Mouse (Mus musculus) heart, postnatal 36 days (tissue): ENCODE results near the gene C1qtnf2. TPM values are rescaled to one million over a fixed set of nuclear protein-coding genes. Genes with fewer than 3 reads are reported as not detected.
A peak's percentile ranks its signal among the peaks of the same experiment; 100 is the strongest.

Experiments used
- DNase-seq, 2 experiments: peaks; one replicate each; pipeline ENCODE4 v3.0.0; 2021 to 2022
- intact Hi-C: fragments of 180-260 bp; cut with DNase I; formaldehyde crosslinking; loops from one replicate; pipeline ENCODE4 v1.15.1; 2025
- total RNA-seq, 2 experiments: library from RNA; stranded (reverse); gene quantifications; 2 replicates each; pipeline ENCODE4 v1.2.3; 2021

C1qtnf2 gene
- 1 to 10 TPM; 5.5 to 6.2 TPM for total RNA-seq

- peak; percentile 55 to 61 for DNase-seq
- intact Hi-C loops: no loop called here
These were observed at the start of gene C1qtnf2 for GRCm38 (mm10) chr11:43474225-43474774. C1qtnf2 (plus strand) TSS chr11:43474276.

- no peak for DNase-seq
- intact Hi-C loops: no loop called here
These were observed 49.7 kb upstream of the C1qtnf2 start for GRCm38 (mm10) chr11:43424386-43424785.

GRCm38 (mm10) chr11:43425166-43425709 lies 48.8 kb upstream of the C1qtnf2 start:
- DNase-seq: no peak
- intact Hi-C loops: no loop called here

GRCm38 (mm10) chr11:43425824-43426413 lies 48.2 kb upstream of the C1qtnf2 start, which contains the start of gene Pttg1:
Pttg1 (minus strand) TSS chr11:43426251.
- peak; percentile 78 to 80 for DNase-seq
- intact Hi-C loops: no loop called here

GRCm38 (mm10) chr11:43426414-43426884 lies 47.6 kb upstream of the C1qtnf2 start:
- intact Hi-C loops: no loop called here
- DNase-seq: peak in 1 of 2 experiments; percentile 34

GRCm38 (mm10) chr11:43433254-43434023 lies 40.6 kb upstream of the C1qtnf2 start, which contains the start of gene Slu7:
Slu7 (plus strand) TSS chr11:43433744.
- intact Hi-C loops: no loop called here
- DNase-seq: peak; percentile 71 to 82

GRCm38 (mm10) chr11:43434024-43434407 lies 40.1 kb upstream of the C1qtnf2 start:
- no peak for DNase-seq
- intact Hi-C loops: no loop called here

- no peak for DNase-seq
- intact Hi-C loops: no loop called here
These were observed 33.0 kb upstream of the C1qtnf2 start for GRCm38 (mm10) chr11:43441121-43441520.

- intact Hi-C loops: no loop called here
- no peak for DNase-seq
These were observed 30.9 kb upstream of the C1qtnf2 start for GRCm38 (mm10) chr11:43443183-43443582.

GRCm38 (mm10) chr11:43449916-43450315 lies 24.2 kb upstream of the C1qtnf2 start:
- DNase-seq: no peak
- intact Hi-C loops: no loop called here

- no peak for DNase-seq
- intact Hi-C loops: no loop called here
These were observed 22.8 kb upstream of the C1qtnf2 start for GRCm38 (mm10) chr11:43451322-43451721.

- no peak for DNase-seq
- intact Hi-C loops: no loop called here
These were observed 21.8 kb upstream of the C1qtnf2 start for GRCm38 (mm10) chr11:43452266-43452665.

GRCm38 (mm10) chr11:43463204-43463603 lies 10.9 kb upstream of the C1qtnf2 start:
- DNase-seq: no peak
- intact Hi-C loops: no loop called here

GRCm38 (mm10) chr11:43470118-43470517 lies 4.0 kb upstream of the C1qtnf2 start:
- intact Hi-C loops: no loop called here
- no peak for DNase-seq

GRCm38 (mm10) chr11:43470881-43471820 lies 2.9 kb upstream of the C1qtnf2 start:
- no peak for DNase-seq
- intact Hi-C loops: no loop called here

GRCm38 (mm10) chr11:43473115-43473514 lies 961 bp upstream of the C1qtnf2 start:
- intact Hi-C loops: no loop called here
- no peak for DNase-seq

- intact Hi-C loops: no loop called here
- DNase-seq: no peak
These were observed 346 bp upstream of the C1qtnf2 start for GRCm38 (mm10) chr11:43473635-43474224.

GRCm38 (mm10) chr11:43479376-43479775 lies 5.3 kb downstream of the C1qtnf2 start:
- intact Hi-C loops: no loop called here
- no peak for DNase-seq

- intact Hi-C loops: no loop called here
- DNase-seq: no peak
These were observed 6.5 kb downstream of the C1qtnf2 start for GRCm38 (mm10) chr11:43480561-43480960.
